Mouse (Mus musculus) heart, postnatal 0 days (tissue): ENCODE results near the gene Hist1h4b. TPM values are rescaled to one million over a fixed set of nuclear protein-coding genes. Genes with fewer than 3 reads are reported as not detected.
A peak's percentile ranks its signal among the peaks of the same experiment; 100 is the strongest.
"Not testable (repeated sequence)": the region's sequence is repeated elsewhere in the genome, so short reads cannot be mapped to it uniquely, and the experiment has no call there.

Experiments
- ATAC-seq: fragments of 200-750 bp; cut with Nextera tagmentation; 2 replicates; pipeline ENCODE4 v1.8.0; 2017; ENCODE audit warnings: low read depth, moderate number of reproducible peaks, moderate library complexity; ENCODE audit not compliant: insufficient read depth
- DNase-seq: peaks from one replicate; pipeline ENCODE4 v3.0.0-alpha.2; 2016; ENCODE audit warnings: low spot score
- H3K27ac ChIP-seq: fragments of 300-500 bp; sonication (generic); 2 replicates; pipeline ENCODE4 v1.5.1; 2014; ENCODE audit warnings: low read depth, mild to moderate bottlenecking
- H3K27me3 ChIP-seq: fragments of 300-500 bp; sonication (generic); 2 replicates; pipeline ENCODE4 v1.6.1; 2014; ENCODE audit warnings: low read length, mixed read lengths; ENCODE audit not compliant: control insufficient read depth, insufficient read depth
- H3K36me3 ChIP-seq: fragments of 300-500 bp; sonication (generic); replicated peaks from 2 replicates; pipeline ENCODE4 v1.6.1; 2014; ENCODE audit warnings: low read length, mixed read lengths; ENCODE audit not compliant: control insufficient read depth, insufficient read depth
- H3K4me1 ChIP-seq: fragments of 300-500 bp; sonication (generic); 2 replicates; pipeline ENCODE4 v1.6.1; 2014; ENCODE audit warnings: antibody characterized with exemption; ENCODE audit not compliant: control insufficient read depth, insufficient read depth
- H3K4me2 ChIP-seq: fragments of 300-500 bp; sonication (generic); 2 replicates; pipeline ENCODE4 v1.6.1; 2014; ENCODE audit warnings: low read depth, mild to moderate bottlenecking, low read length, moderate library complexity
- H3K4me3 ChIP-seq: fragments of 300-500 bp; sonication (generic); 2 replicates; pipeline ENCODE4 v1.5.1; 2014; ENCODE audit warnings: low read depth, low read length
- H3K9ac ChIP-seq: fragments of 300-500 bp; sonication (generic); replicated peaks from 2 replicates; pipeline ENCODE4 v1.6.1; 2014; ENCODE audit warnings: low read depth, low read length, mixed read lengths
- H3K9me3 ChIP-seq: fragments of 300-500 bp; sonication (generic); replicated peaks from 2 replicates; pipeline ENCODE4 v1.6.1; 2016; ENCODE audit warnings: low read length; ENCODE audit not compliant: control insufficient read depth
- CTCF ChIP-seq: IDR thresholded peaks from 2 replicates; pipeline ENCODE4 v1.5.1; 2016; ENCODE audit warnings: antibody characterized with exemption, control low read depth, low read depth
- EP300 ChIP-seq: IDR thresholded peaks from 2 replicates; pipeline ENCODE4 v1.6.1; 2016; ENCODE audit warnings: antibody characterized with exemption, low read depth
- WGBS: fragments of 180-500 bp; shearing (Covaris S2); extraction: QIAGEN DNeasy Blood & Tissue Kit; methylation state at CpG from one replicate; pipeline ENCODE4 v1.1.7; 2014; 5-methylcytosine and 5-hydroxymethylcytosine counted together
- polyA plus RNA-seq: library from polyadenylated mRNA; unstranded; fragments of >200 nt; fragmentation: Nextera tagmentation; extraction: Ambion mirVana; gene quantifications from 2 replicates; pipeline ENCODE4 v1.2.1, GENCODE M21; 2015
- total RNA-seq: library from RNA; depleted of rRNA; stranded (reverse); fragments of >200 nt; gene quantifications from 2 replicates; pipeline ENCODE4 v1.2.3, GENCODE M21; 2014; ENCODE audit warnings: low replicate concordance

Hist1h4b gene
- total and polyA plus RNA-seq, 2 experiments from 2014 or later = 0.46 to 267 TPM

DNA sequence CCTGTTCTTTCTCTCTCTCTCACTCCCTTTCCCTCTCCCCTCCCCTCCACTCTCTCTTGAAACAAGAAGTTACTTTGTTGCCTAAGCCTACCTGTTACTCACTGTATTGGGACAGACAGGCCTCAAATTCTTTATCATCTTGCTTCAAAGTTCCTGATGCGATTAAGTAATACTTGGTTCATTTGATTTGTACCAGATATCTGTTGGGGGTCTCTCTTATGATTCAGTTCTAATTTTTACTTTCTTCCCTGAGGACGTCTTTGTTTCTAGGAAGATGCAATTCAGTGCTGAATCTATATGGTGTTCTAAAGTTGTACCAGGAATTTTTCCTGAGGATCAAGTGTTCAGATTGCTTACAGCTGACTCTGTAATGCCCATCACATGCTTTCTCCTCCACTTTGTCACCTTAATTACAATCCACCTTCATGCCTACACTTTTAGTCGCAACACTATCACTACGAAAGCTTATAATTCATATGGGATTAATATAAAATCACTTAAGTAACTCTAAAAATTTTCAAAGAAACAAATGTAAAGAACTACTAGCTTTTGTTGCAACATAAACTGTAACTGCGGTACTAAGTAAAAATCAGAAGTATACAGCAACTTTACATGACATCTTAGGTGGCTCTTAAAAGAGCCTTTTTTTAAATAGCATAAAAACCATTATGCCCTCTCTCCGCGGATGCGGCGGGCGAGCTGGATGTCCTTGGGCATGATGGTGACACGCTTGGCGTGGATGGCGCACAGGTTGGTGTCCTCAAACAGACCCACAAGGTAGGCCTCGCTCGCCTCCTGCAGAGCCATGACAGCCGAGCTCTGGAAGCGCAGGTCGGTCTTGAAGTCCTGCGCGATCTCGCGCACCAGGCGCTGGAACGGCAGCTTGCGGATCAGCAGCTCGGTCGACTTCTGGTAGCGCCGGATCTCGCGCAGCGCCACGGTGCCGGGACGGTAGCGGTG lies 12.1 kb upstream of the Hist1h4b start:
- TF ChIP-seq CTCF = no peak
- no peak for TF ChIP-seq EP300

DNA sequence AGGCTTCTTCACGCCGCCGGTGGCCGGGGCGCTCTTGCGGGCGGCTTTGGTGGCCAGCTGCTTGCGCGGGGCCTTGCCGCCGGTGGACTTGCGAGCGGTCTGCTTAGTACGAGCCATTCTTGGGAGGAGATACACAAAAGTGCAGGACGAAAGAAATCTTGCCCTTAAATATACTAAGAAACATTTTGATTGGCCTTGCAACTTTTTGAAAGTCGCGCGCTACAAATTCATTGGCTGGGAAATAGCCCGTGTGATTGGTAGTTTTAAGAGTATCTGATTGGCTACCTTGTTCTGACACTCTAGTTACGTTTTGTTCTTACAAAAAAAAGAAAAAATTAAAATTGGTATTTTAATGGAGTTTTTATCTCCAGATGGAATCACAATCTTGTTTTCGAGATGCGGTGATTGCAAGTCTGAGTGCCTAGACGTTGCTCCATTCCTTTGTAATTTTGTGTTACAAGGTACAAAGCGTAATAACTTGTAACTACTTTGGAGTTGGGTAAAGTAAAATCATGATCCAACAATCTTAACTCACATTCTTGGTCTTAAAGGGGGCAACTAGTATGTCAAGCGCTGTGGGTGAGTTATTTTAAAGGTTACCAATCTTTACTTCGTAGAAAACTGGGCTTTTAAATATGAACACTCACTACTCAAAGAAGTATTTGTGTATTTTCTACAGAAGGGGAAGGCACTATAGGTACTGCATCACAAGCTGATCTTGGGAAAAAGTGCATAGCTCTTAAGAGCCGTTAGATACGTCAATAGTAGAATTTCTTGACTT lies 11.2 kb upstream of the Hist1h4b start, which contains the start of gene Hist1h3c:
Gene Hist1h3c (minus strand): TSS at position 222 of the 781 bp plus-strand sequence.
- TF ChIP-seq EP300 (0 out of 2 replicates have a peak, but pooled peaks have one; percentile 6), CTCF (no peak)
- Histone ChIP-seq H3K36me3 (no peaks in the 10 kb centered on the region), H3K4me3 (peak within 1 kb of the TSS; percentile 38), H3K9me3 (no peaks in the 10 kb centered on the region), H3K27me3 (no peaks in the 10 kb centered on the region), H3K27ac (peak within 1 kb of the TSS; percentile 98), H3K4me2 (peak within 1 kb of the TSS; percentile 60), H3K9ac (peak within 1 kb of the TSS; percentile 49), H3K4me1 (peaks cover 16% of the 10 kb centered on the region; the same call in 1 of the 2 replicates)
- ATAC-seq (peak; percentile 60), DNase-seq (peak; percentile 96)
- 2% methylated on average over 24 of the region's 28 CpGs for WGBS

More for the DNA sequence above, 12.1 kb upstream of the Hist1h4b start:
- Histone ChIP-seq H3K9ac (peak overlapping the region; percentile 46; the same call in 1 of the 2 replicates), H3K36me3 (no peaks in the 10 kb centered on the region), H3K9me3 (no peaks in the 10 kb centered on the region), H3K4me2 (peak overlapping the region; percentile 60), H3K27ac (peak overlapping the region; percentile 59), H3K27me3 (no peaks in the 10 kb centered on the region), H3K4me3 (peak overlapping the region; percentile 38), H3K4me1 (peaks cover 19% of the 10 kb centered on the region)
- ATAC-seq (no peak), DNase-seq (no peak)
- 3% methylated on average over 18 of the region's 36 CpGs for whole genome bisulfite sequencing

DNA sequence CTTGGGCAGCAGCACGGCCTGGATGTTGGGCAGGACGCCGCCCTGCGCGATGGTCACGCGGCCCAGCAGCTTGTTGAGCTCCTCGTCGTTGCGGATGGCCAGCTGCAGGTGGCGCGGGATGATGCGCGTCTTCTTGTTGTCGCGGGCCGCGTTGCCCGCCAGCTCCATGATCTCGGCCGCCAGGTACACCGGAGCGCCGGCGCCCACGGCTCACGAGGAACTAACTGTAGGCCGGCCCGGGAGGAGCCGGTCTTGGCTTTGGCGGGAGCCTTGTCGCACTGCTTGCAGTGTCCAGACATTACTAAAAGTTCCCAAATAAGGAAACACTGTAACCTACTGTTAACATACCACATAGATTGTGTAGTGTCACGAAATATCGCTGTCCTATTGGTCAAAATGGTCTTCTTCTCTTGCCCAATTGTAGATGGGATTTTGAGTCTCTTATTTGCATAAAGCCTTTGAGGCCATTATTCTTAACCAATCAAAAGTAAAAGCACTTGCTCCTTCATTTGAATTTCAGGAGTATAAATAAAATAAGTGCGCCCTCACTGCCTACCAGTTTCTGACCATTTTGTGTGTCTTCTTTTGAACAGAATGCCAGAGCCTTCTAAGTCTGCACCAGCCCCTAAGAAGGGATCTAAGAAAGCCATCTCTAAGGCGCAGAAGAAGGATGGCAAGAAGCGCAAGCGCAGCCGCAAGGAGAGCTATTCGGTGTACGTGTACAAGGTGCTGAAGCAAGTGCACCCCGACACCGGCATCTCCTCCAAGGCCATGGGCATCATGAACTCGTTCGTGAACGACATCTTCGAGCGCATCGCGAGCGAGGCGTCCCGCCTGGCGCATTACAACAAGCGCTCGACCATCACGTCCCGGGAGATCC lies 10.4 kb upstream of the Hist1h4b start, which contains the start of gene Hist1h2bb:
Gene Hist1h2bb (plus strand): TSS at position 534 of the 880 bp plus-strand sequence.
- DNase-seq = peak; percentile 99
- 1% methylated on average over 36 of the region's 58 CpGs for WGBS

DNA sequence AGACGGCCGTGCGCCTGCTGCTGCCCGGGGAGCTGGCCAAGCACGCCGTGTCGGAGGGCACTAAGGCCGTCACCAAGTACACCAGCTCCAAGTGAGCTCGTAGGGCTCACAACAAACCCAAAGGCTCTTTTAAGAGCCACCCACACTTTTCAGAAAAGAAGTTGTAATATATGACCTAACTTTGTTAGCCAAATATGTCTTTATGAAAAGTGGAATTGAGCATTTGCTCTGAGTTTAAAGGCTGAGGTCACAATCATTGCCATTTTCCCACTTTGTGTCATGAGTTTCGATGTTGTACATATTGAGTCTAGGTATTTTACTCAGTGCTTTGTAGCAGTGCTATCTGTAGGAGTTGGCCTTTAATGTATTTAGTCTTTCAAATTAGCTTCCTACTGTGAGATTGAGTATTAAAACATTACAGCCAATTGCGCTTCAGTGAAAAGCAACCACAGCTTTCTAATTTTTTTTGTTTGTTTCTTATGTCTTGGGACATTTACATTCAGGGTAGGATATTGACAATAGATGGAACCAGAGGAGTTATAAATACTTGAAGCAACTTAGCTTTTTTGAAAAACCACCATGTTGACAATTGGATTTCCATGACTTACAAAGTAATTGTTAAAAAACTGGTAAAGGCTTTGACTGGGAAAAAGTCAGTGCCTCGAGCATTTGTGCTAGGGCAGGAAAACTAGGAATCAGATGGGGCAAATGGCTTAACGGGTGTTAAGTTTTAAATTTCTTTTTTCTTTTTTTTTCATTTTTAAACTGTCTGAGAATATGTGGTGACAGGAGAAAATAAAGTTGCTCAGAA lies 9.5 kb upstream of the Hist1h4b start:
- WGBS = 9% methylated on average over 11 of the region's 13 CpGs
- H3K27me3 ChIP-seq = no peaks in the 10 kb centered on the region
- no peaks in the 10 kb centered on the region for H3K36me3 ChIP-seq
- H3K4me3 ChIP-seq = peak overlapping the region; percentile 38
- ATAC-seq (0 out of 2 replicates have a peak, but pooled peaks have one; percentile 4), DNase-seq (no peak)
- peak overlapping the region; percentile 55 for H3K9ac ChIP-seq
- TF ChIP-seq CTCF (no peak), EP300 (no peak)
- H3K27ac ChIP-seq = peak overlapping the region; percentile 98
- H3K9me3 ChIP-seq = no peaks in the 10 kb centered on the region
- peak overlapping the region; percentile 60 for H3K4me2 ChIP-seq
- H3K4me1 ChIP-seq = peaks cover 11% of the 10 kb centered on the region; the same call in 1 of the 2 replicates

More for the DNA sequence above, 10.4 kb upstream of the Hist1h4b start, which contains the start of gene Hist1h2bb:
- Histone ChIP-seq H3K4me2 (peak within 1 kb of the TSS; percentile 60), H3K27ac (peak within 1 kb of the TSS; percentile 98), H3K9ac (peak within 1 kb of the TSS; percentile 55), H3K4me1 (peaks cover 11% of the 10 kb centered on the region; the same call in 1 of the 2 replicates), H3K4me3 (peak within 1 kb of the TSS; percentile 38)
- peak; percentile 86 for ATAC-seq
- TF ChIP-seq EP300 = peak; percentile 52; the same call in 1 of the 2 replicates
- not testable (repeated sequence) for H3K27me3 ChIP-seq, H3K36me3 ChIP-seq, H3K9me3 ChIP-seq
